Mouse (Mus musculus) neural tube, embryonic 11.5 days (tissue): ENCODE measurements around the gene Clstn1. TPM values are rescaled to one million over a fixed set of nuclear protein-coding genes. Genes with fewer than 3 reads are reported as not detected.
A peak's percentile ranks its signal among the peaks of the same experiment; 100 is the strongest.

Experiments used
- ATAC-seq: fragments of 200-750 bp; cut with Nextera tagmentation; 2 replicates; pipeline ENCODE4 v1.8.0; 2017; ENCODE audit warnings: moderate number of reproducible peaks, mild to moderate bottlenecking, moderate TSS enrichment, moderate library complexity; ENCODE audit not compliant: insufficient read depth, low FRiP score, low TSS enrichment
- DNase-seq: peaks from one replicate; pipeline ENCODE4 v3.0.0-alpha.2; 2015; ENCODE audit warnings: low spot score
- H3K27ac ChIP-seq: fragments of 300-500 bp; sonication (generic); 2 replicates; pipeline ENCODE4 v1.5.1; 2014; ENCODE audit warnings: low read depth, mild to moderate bottlenecking, low read length
- H3K27me3 ChIP-seq: fragments of 300-500 bp; sonication (generic); 2 replicates; pipeline ENCODE4 v1.6.1; 2014; ENCODE audit warnings: mild to moderate bottlenecking, low read length, mixed read lengths; ENCODE audit not compliant: control insufficient read depth, insufficient read depth
- H3K36me3 ChIP-seq: fragments of 300-500 bp; sonication (generic); 2 replicates; pipeline ENCODE4 v1.6.1; 2014; ENCODE audit warnings: mild to moderate bottlenecking, low read length, moderate library complexity, mixed read lengths; ENCODE audit not compliant: control insufficient read depth, insufficient read depth
- H3K4me1 ChIP-seq: fragments of 300-500 bp; sonication (generic); 2 replicates; pipeline ENCODE4 v1.6.1; 2014; ENCODE audit warnings: low read length, mixed read lengths; ENCODE audit not compliant: control insufficient read depth, insufficient read depth
- H3K4me2 ChIP-seq: fragments of 300-500 bp; sonication (generic); 2 replicates; pipeline ENCODE4 v1.6.1; 2014; ENCODE audit warnings: low read depth, mild to moderate bottlenecking, moderate library complexity
- H3K4me3 ChIP-seq: fragments of 300-500 bp; sonication (generic); 2 replicates; pipeline ENCODE4 v1.5.1; 2014; ENCODE audit warnings: low read depth, low read length
- H3K9ac ChIP-seq: fragments of 300-500 bp; sonication (generic); 2 replicates; pipeline ENCODE4 v1.6.1; 2014; ENCODE audit warnings: mild to moderate bottlenecking, low read length
- H3K9me3 ChIP-seq: fragments of 300-500 bp; sonication (generic); 2 replicates; pipeline ENCODE4 v1.6.1; 2016; ENCODE audit warnings: low read length; ENCODE audit not compliant: control insufficient read depth
- WGBS: fragments of 180-500 bp; shearing (Covaris S2); extraction: QIAGEN DNeasy Blood & Tissue Kit; methylation state at CpG from one replicate; pipeline ENCODE4 v1.1.7; 2014; 5-methylcytosine and 5-hydroxymethylcytosine counted together
- microRNA-seq: library from miRNA; unstranded; fragments of <30 nt; microRNA quantifications from one replicate; pipeline ENCODE4, GENCODE M21; 2016
- polyA plus RNA-seq: library from polyadenylated mRNA; unstranded; fragments of >200 nt; fragmentation: Nextera tagmentation; extraction: Ambion mirVana; gene quantifications from 2 replicates; pipeline ENCODE4 v1.2.1, GENCODE M21; 2014

Clstn1 gene
- polyA plus RNA-seq, 1 experiment from 2014 or later, result 59.9 TPM

- Histone ChIP-seq H3K4me3 (no peak overlapping the region), H3K27me3 (peaks cover 11% of the 10 kb centered on the region; the same call in 1 of the 2 replicates), H3K9me3 (no peaks in the 10 kb centered on the region), H3K9ac (no peak overlapping the region), H3K4me2 (no peak overlapping the region), H3K27ac (no peak overlapping the region), H3K36me3 (no peaks in the 10 kb centered on the region), H3K4me1 (no peaks in the 10 kb centered on the region)
- DNase-seq (no peak), ATAC-seq (no peak)
- 40% methylated on average over 16 of the region's 16 CpGs for WGBS
These were observed 110.1 kb downstream of the Clstn1 start for GRCm38 (mm10) chr4:149696189-149696971.

DNA sequence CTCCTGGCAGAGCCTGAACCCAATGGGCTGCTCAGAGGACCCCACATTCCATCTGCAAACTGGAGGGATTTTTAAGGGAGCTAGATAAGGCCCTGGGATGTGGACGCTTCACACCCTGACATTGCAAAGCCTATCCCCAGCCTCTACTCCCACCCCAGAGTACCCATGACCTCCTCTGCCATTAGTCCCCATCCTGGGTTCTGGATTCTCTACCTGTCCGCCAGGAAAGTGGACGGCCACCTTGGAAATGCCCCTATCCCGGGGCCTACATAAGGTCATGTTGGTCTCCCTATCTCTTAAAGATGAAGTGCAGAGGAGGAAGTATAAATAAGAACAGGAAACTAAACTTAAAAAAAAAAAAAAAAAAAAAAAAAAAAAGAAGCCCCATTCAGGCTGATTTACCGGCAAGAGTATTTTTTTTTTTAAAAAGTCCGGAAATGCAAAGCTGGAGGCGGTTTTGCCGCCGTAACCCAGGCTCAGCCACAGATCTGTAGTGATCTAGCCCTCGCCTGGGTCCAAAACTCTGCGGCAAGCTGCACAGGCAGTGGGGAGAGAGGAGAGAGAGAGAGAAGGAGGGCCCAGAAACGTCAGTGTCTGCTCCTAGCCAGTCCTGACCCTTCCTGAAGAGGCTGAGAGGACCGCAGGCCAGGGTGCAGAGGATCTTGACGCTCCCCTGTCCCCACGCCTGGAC is 111.4 kb downstream of the Clstn1 start:
- no peaks in the 10 kb centered on the region for H3K9me3 ChIP-seq
- H3K27me3 ChIP-seq, result peaks cover 11% of the 10 kb centered on the region; the same call in 1 of the 2 replicates
- peak overlapping the region; percentile 59 for H3K4me2 ChIP-seq
- H3K4me1 ChIP-seq, result no peaks in the 10 kb centered on the region
- peak overlapping the region; percentile 30; the same call in 1 of the 2 replicates for H3K4me3 ChIP-seq
- 21% methylated on average over 15 of the region's 15 CpGs for WGBS
- H3K27ac ChIP-seq, result no peak overlapping the region
- peak overlapping the region; percentile 63 for H3K9ac ChIP-seq
- ATAC-seq (no peak), DNase-seq (no peak)
- no peaks in the 10 kb centered on the region for H3K36me3 ChIP-seq

GRCm38 (mm10) chr4:149698197-149698821 is 112.0 kb downstream of the Clstn1 start:
- no peak overlapping the region for H3K27ac ChIP-seq
- peak; percentile 79 for DNase-seq
- H3K4me1 ChIP-seq, result no peaks in the 10 kb centered on the region
- H3K9me3 ChIP-seq, result no peaks in the 10 kb centered on the region
- H3K9ac ChIP-seq, result peak overlapping the region; percentile 63
- H3K27me3 ChIP-seq, result peaks cover 11% of the 10 kb centered on the region; the same call in 1 of the 2 replicates
- no peaks in the 10 kb centered on the region for H3K36me3 ChIP-seq
- H3K4me3 ChIP-seq, result peak overlapping the region; percentile 30
- peak overlapping the region; percentile 59 for H3K4me2 ChIP-seq
- peak; percentile 63; the same call in 1 of the 2 replicates for ATAC-seq
- 0% methylated on average over 35 of the region's 35 CpGs for WGBS

Small RNA genes within 50 kb of the gene (microRNA-seq; reads per million reads assigned to microRNA genes)
- 1.3 reads per million for gene Mir5616
- gene Mir7023, result not detected

Other genes with a start within 250 kb of the Clstn1 start
- gene Ube4b, start 159.7 kb upstream of the Clstn1 start, polyA plus RNA-seq, result 61.4 and 68.8 TPM in 2 replicates
- gene Rbp7, start 131.5 kb upstream of the Clstn1 start, polyA plus RNA-seq, result not detected in 2 replicates
- not detected in 2 replicates for gene Tmem274, start 109.1 kb upstream of the Clstn1 start, polyA plus RNA-seq
- gene Nmnat1, start 101.3 kb upstream of the Clstn1 start, polyA plus RNA-seq, result 14.6 and 14.9 TPM in 2 replicates
- 49.4 and 59.3 TPM in 2 replicates for gene Lzic, start 101.2 kb upstream of the Clstn1 start, polyA plus RNA-seq
- gene Ctnnbip1, start 68.2 kb upstream of the Clstn1 start, polyA plus RNA-seq, result 54.9 and 67.7 TPM in 2 replicates
- 10.8 and 15.0 TPM in 2 replicates for gene Pik3cd, start 116.1 kb downstream of the Clstn1 start, polyA plus RNA-seq
- gene Tmem201, start 151.6 kb downstream of the Clstn1 start, polyA plus RNA-seq, result 24.6 and 26.0 TPM in 2 replicates
- 22.0 and 22.9 TPM in 2 replicates for gene Slc25a33, start 187.8 kb downstream of the Clstn1 start, polyA plus RNA-seq